Mouse (Mus musculus) neural tube, embryonic 13.5 days (tissue): Measurements from ENCODE around the gene Gm49601. TPM values are rescaled to one million over a fixed set of nuclear protein-coding genes. Genes with fewer than 3 reads are reported as not detected.

ENCODE experiments used
- ATAC-seq: fragments of 200-750 bp; cut with Nextera tagmentation; 2 replicates; pipeline ENCODE4 v1.8.0; 2017; ENCODE audit warnings: low read depth, mild to moderate bottlenecking, moderate TSS enrichment, moderate library complexity
- H3K27ac ChIP-seq: fragments of 300-500 bp; sonication (generic); replicated peaks from 2 replicates; pipeline ENCODE4 v1.5.1; 2015; ENCODE audit warnings: moderate library complexity, mild to moderate bottlenecking, inconsistent platforms
- H3K27me3 ChIP-seq: fragments of 300-500 bp; sonication (generic); 2 replicates; pipeline ENCODE4 v1.6.1; 2015; ENCODE audit warnings: mild to moderate bottlenecking, inconsistent platforms
- H3K36me3 ChIP-seq: fragments of 300-500 bp; sonication (generic); 2 replicates; pipeline ENCODE4 v1.6.1; 2015; ENCODE audit warnings: mild to moderate bottlenecking, inconsistent platforms
- H3K4me1 ChIP-seq: fragments of 300-500 bp; sonication (generic); replicated peaks from 2 replicates; pipeline ENCODE4 v1.6.1; 2015; ENCODE audit warnings: inconsistent platforms
- H3K4me2 ChIP-seq: fragments of 300-500 bp; sonication (generic); 2 replicates; pipeline ENCODE4 v1.6.1; 2015; ENCODE audit warnings: inconsistent platforms, mild to moderate bottlenecking, moderate library complexity
- H3K4me3 ChIP-seq: fragments of 300-500 bp; sonication (generic); 2 replicates; pipeline ENCODE4 v1.5.1; 2015; ENCODE audit warnings: mild to moderate bottlenecking, inconsistent platforms
- H3K9ac ChIP-seq: fragments of 300-500 bp; sonication (generic); 2 replicates; pipeline ENCODE4 v1.6.1; 2015; ENCODE audit warnings: moderate library complexity, mild to moderate bottlenecking, inconsistent platforms
- H3K9me3 ChIP-seq: fragments of 300-500 bp; sonication (generic); 2 replicates; pipeline ENCODE4 v1.6.1; 2016; ENCODE audit warnings: inconsistent platforms
- WGBS: fragments of 180-500 bp; shearing (Covaris S2); methylation state at CpG from one replicate; pipeline ENCODE4 v1.1.7; 2015; 5-methylcytosine and 5-hydroxymethylcytosine counted together
- polyA plus RNA-seq: library from polyadenylated mRNA; unstranded; fragments of >200 nt; fragmentation: Nextera tagmentation; extraction: Ambion mirVana; gene quantifications from 2 replicates; pipeline ENCODE4 v1.2.1, GENCODE M21; 2015

Gene Gm49601
- polyA plus RNA-seq, 1 experiment from 2014 or later: 19.2 TPM

GRCm38 (mm10) chr16:18628206-18628947, 2.1 kb upstream of the Gm49601 start:
- H3K9ac ChIP-seq: peak overlapping the region; percentile 96
- peaks cover 44% of the 10 kb centered on the region for H3K4me1 ChIP-seq
- peak overlapping the region; percentile 93 for H3K27ac ChIP-seq
- H3K4me2 ChIP-seq: peak overlapping the region; percentile 94
- ATAC-seq: peak; percentile 19
- peak overlapping the region; percentile 81 for H3K4me3 ChIP-seq
- no peaks in the 10 kb centered on the region for H3K9me3 ChIP-seq
- H3K27me3 ChIP-seq: peaks cover 39% of the 10 kb centered on the region
- WGBS: 39% methylated on average over 7 of the region's 7 CpGs
- H3K36me3 ChIP-seq: peaks cover 25% of the 10 kb centered on the region

GRCm38 (mm10) chr16:18627163-18627562, 936 bp upstream of the Gm49601 start:
- Histone ChIP-seq H3K27ac (no peak overlapping the region), H3K27me3 (peaks cover 51% of the 10 kb centered on the region), H3K9ac (peak overlapping the region; percentile 96), H3K4me1 (peaks cover 44% of the 10 kb centered on the region), H3K9me3 (no peaks in the 10 kb centered on the region), H3K4me2 (peak overlapping the region; percentile 94), H3K36me3 (peaks cover 37% of the 10 kb centered on the region), H3K4me3 (peak overlapping the region; percentile 81)
- ATAC-seq: no peak
- WGBS: 51% methylated on average over 3 of the region's 3 CpGs

- peak overlapping the region; percentile 81 for H3K4me3 ChIP-seq
- H3K9me3 ChIP-seq: no peaks in the 10 kb centered on the region
- H3K4me2 ChIP-seq: peak overlapping the region; percentile 94
- peaks cover 64% of the 10 kb centered on the region for H3K27me3 ChIP-seq
- H3K27ac ChIP-seq: no peak overlapping the region
- H3K9ac ChIP-seq: peak overlapping the region; percentile 96
- no peak for ATAC-seq
- H3K36me3 ChIP-seq: peaks cover 44% of the 10 kb centered on the region
- WGBS: 9% methylated on average over 26 of the region's 26 CpGs
- peaks cover 57% of the 10 kb centered on the region for H3K4me1 ChIP-seq
Measured at GRCm38 (mm10) chr16:18625791-18626311, 376 bp downstream of the Gm49601 start.

GRCm38 (mm10) chr16:18625097-18625496, 1.1 kb downstream of the Gm49601 start:
- Histone ChIP-seq H3K27me3 (peaks cover 72% of the 10 kb centered on the region), H3K27ac (no peak overlapping the region), H3K4me2 (no peak overlapping the region), H3K9me3 (no peaks in the 10 kb centered on the region), H3K4me1 (peaks cover 57% of the 10 kb centered on the region), H3K9ac (0 out of 2 replicates have a peak overlapping the region, but pooled peaks have one; percentile 96), H3K36me3 (peaks cover 47% of the 10 kb centered on the region), H3K4me3 (no peak overlapping the region)
- WGBS: 46% methylated on average over 14 of the region's 14 CpGs
- ATAC-seq: no peak

- H3K36me3 ChIP-seq: peaks cover 50% of the 10 kb centered on the region
Measured at GRCm38 (mm10) chr16:18624641-18625040, 1.6 kb downstream of the Gm49601 start.

GRCm38 (mm10) chr16:18623751-18624540, 2.3 kb downstream of the Gm49601 start:
- H3K36me3 ChIP-seq: peaks cover 50% of the 10 kb centered on the region
- no peak for ATAC-seq
- no peak overlapping the region for H3K4me3 ChIP-seq
- peaks cover 53% of the 10 kb centered on the region for H3K4me1 ChIP-seq
- WGBS: 24% methylated on average over 15 of the region's 15 CpGs
- H3K9ac ChIP-seq: no peak overlapping the region
- H3K27me3 ChIP-seq: peaks cover 83% of the 10 kb centered on the region
- no peaks in the 10 kb centered on the region for H3K9me3 ChIP-seq
- no peak overlapping the region for H3K4me2 ChIP-seq
- H3K27ac ChIP-seq: no peak overlapping the region

More at GRCm38 (mm10) chr16:18624641-18625040, 1.6 kb downstream of the Gm49601 start:
- Histone ChIP-seq H3K4me2 (no peak overlapping the region), H3K9ac (no peak overlapping the region), H3K27me3 (peaks cover 76% of the 10 kb centered on the region), H3K4me1 (peaks cover 56% of the 10 kb centered on the region), H3K9me3 (no peaks in the 10 kb centered on the region), H3K27ac (no peak overlapping the region), H3K4me3 (no peak overlapping the region)
- 28% methylated on average over 15 of the region's 15 CpGs for WGBS
- no peak for ATAC-seq

- Histone ChIP-seq H3K36me3 (peaks cover 50% of the 10 kb centered on the region), H3K27me3 (peaks cover 91% of the 10 kb centered on the region), H3K4me1 (peaks cover 45% of the 10 kb centered on the region), H3K9ac (no peak overlapping the region; the same call in 1 of the 2 replicates), H3K4me3 (no peak overlapping the region), H3K27ac (no peak overlapping the region), H3K9me3 (no peaks in the 10 kb centered on the region), H3K4me2 (no peak overlapping the region)
- WGBS: 26% methylated on average over 29 of the region's 29 CpGs
- ATAC-seq: no peak
Measured at GRCm38 (mm10) chr16:18622916-18623750, 3.1 kb downstream of the Gm49601 start.

- Histone ChIP-seq H3K4me2 (peak within 1 kb of the TSS; percentile 63), H3K36me3 (peaks cover 50% of the 10 kb centered on the region), H3K9me3 (no peaks in the 10 kb centered on the region), H3K9ac (peak within 1 kb of the TSS; percentile 58; the same call in 1 of the 2 replicates), H3K4me3 (peak within 1 kb of the TSS; percentile 37), H3K27ac (no peak within 1 kb of the TSS), H3K4me1 (peaks cover 40% of the 10 kb centered on the region), H3K27me3 (peaks cover 92% of the 10 kb centered on the region)
- ATAC-seq: no peak
- 12% methylated on average over 17 of the region's 17 CpGs for WGBS
Measured at GRCm38 (mm10) chr16:18622019-18622418, 4.2 kb downstream of the Gm49601 start, which contains the start of gene Gp1bb. Gene Gp1bb, minus strand, starts transcription at chr16:18622403.

GRCm38 (mm10) chr16:18621362-18622001, 4.7 kb downstream of the Gm49601 start:
- WGBS: 3% methylated on average over 38 of the region's 38 CpGs

GRCm38 (mm10) chr16:18620601-18621361, 5.4 kb downstream of the Gm49601 start:
- H3K4me2 ChIP-seq: peak overlapping the region; percentile 63
- WGBS: 2% methylated on average over 73 of the region's 74 CpGs
- no peak overlapping the region for H3K27ac ChIP-seq
- peak; percentile 13; the same call in 1 of the 2 replicates for ATAC-seq
- H3K27me3 ChIP-seq: peaks cover 90% of the 10 kb centered on the region
- peak overlapping the region; percentile 37 for H3K4me3 ChIP-seq
- peak overlapping the region; percentile 58 for H3K9ac ChIP-seq
- peaks cover 49% of the 10 kb centered on the region for H3K36me3 ChIP-seq
- H3K9me3 ChIP-seq: no peaks in the 10 kb centered on the region
- H3K4me1 ChIP-seq: peaks cover 29% of the 10 kb centered on the region

More at GRCm38 (mm10) chr16:18621362-18622001, 4.7 kb downstream of the Gm49601 start:
- Histone ChIP-seq H3K27me3 (peaks cover 93% of the 10 kb centered on the region), H3K4me2 (peak overlapping the region; percentile 63), H3K4me3 (peak overlapping the region; percentile 37), H3K36me3 (peaks cover 50% of the 10 kb centered on the region), H3K4me1 (peaks cover 36% of the 10 kb centered on the region), H3K9me3 (no peaks in the 10 kb centered on the region), H3K27ac (no peak overlapping the region), H3K9ac (peak overlapping the region; percentile 58)
- ATAC-seq: no peak
